Mouse (Mus musculus) heart, adult 2 months (tissue): ENCODE measurements around the gene Gm20547.

Source experiments
- CTCF ChIP-seq: fragments of 200-600 bp; IDR thresholded peaks from 2 replicates; pipeline ENCODE4 v1.8.1; 2022; ENCODE audit warnings: antibody characterized with exemption, mild to moderate bottlenecking, moderate library complexity
- EP300 ChIP-seq: fragments of 200-500 bp; IDR thresholded peaks from 2 replicates; pipeline ENCODE4 v1.6.1; 2011; ENCODE audit warnings: low read depth, low read length, control low read depth; ENCODE audit not compliant: insufficient read depth

DNA sequence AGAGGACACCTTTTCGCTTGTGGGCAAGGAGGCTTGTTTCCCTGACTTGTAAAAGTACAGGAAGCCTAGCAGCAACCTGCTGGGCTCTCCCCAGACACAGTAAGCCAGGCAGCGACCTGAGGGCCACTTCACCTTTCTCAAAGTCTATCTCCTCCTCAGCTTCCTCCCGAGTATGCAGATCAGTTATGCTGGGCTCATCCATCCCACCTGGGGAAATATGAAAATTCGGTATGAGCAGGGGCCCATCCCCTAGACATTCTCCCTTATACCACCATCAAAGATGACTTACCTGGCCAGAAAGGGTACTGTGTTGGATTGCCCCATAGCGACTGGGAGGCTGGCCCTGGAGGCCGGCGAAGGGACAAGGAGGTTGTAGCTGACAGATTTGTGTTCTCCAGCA lies 34.2 kb downstream of the Gm20547 start:
- no peak for TF ChIP-seq CTCF
- no peak for TF ChIP-seq EP300
